Mouse (Mus musculus) myocyte (in vitro differentiated cells): ENCODE data around the gene Dlg2.

Experiments used
- MAX ChIP-seq: IDR thresholded peaks from one replicate; pipeline ENCODE4 v1.6.1; 2011; ENCODE audit warnings: low read depth, mild to moderate bottlenecking, control low read depth
- MYOG ChIP-seq, 3 experiments: IDR thresholded peaks; one replicate each; pipeline ENCODE4 v1.6.1; 2011; ENCODE audit warnings: control low read depth in 2 of 3, low read depth in 2 of 3, mild to moderate bottlenecking in 2 of 3; ENCODE audit not compliant: insufficient read length in 2 of 3, control insufficient read depth in 1 of 3, insufficient read depth in 1 of 3
- POLR2A ChIP-seq: IDR thresholded peaks from one replicate; pipeline ENCODE4 v1.6.1; 2011; ENCODE audit warnings: low read depth, mild to moderate bottlenecking, control low read depth, moderate library complexity; ENCODE audit not compliant: insufficient read length

DNA sequence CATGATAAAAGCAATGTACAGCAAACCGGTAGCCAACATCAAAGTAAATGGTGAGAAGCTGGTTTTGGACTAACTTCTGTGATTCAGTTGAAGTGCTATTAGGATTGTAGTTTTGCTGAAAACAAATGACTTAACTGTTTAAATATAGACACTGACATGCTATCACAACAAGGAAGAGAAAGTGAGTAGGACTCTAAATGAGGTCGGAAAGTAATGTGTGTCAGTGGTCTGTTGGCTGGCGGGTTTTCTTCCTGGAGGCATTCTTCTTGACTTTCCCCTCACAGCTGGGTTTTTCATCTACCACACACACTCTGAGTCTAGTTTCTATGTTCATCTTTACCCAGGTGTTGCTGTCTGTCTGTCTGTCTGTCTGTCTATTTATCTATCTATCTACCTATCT lies 1771.1 kb downstream of the Dlg2 start:
- TF ChIP-seq POLR2A (no peak), MYOG (IDR thresholded peaks at IDR 0.05; ENCODE audit: control insufficient read depth in 1 of 3, insufficient read depth in 1 of 3, insufficient read length in 2 of 3, low read depth in 2 of 3) (no peak), MAX (no peak)
